Mouse (Mus musculus) liver, embryonic 14.5 days (tissue): ENCODE results near the gene Mgea5.

ENCODE experiments used
- CTCF ChIP-seq: IDR thresholded peaks from 2 replicates; pipeline ENCODE4 v1.5.1; 2016; ENCODE audit warnings: antibody characterized with exemption, low read depth, control low read depth
- EP300 ChIP-seq: IDR thresholded peaks from 2 replicates; pipeline ENCODE4 v1.6.1; 2016; ENCODE audit warnings: antibody characterized with exemption, low read depth

DNA sequence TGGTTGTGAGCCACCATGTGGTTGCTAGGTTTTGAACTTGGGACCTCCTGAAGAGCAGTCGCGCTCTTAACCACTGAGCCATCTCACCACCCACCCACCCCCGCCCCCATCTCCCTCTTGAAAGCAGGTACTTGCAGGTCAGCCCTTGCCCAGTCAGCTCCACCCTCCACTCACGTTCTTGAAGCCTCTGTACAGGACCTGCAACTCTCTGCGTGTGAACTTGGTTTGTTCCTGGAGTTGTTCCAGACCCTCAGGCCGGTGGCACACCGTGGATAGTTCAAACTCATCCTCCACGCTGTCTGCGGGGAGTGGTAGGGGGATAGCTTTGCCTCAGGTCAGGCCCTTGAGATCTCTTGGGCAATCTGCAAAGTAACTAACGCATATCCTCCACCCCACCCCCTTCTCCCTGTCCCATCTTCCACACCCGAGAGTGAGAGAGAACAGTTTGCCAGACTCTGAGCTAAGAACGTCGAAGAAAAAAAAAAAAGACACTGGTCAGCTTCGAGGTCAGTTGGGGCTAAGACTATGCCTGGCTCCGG is 11.8 kb upstream of the Mgea5 start:
- no peak for TF ChIP-seq CTCF
- TF ChIP-seq EP300 = no peak
